Mouse (Mus musculus): ENCODE measurements around the gene N4bp3.

Gene N4bp3

GRCm38 (mm10) chr11:51595459-51596083, 55.1 kb downstream of the N4bp3 start:
- DNase-seq (ENCODE audit: low read depth) = no peak

DNA sequence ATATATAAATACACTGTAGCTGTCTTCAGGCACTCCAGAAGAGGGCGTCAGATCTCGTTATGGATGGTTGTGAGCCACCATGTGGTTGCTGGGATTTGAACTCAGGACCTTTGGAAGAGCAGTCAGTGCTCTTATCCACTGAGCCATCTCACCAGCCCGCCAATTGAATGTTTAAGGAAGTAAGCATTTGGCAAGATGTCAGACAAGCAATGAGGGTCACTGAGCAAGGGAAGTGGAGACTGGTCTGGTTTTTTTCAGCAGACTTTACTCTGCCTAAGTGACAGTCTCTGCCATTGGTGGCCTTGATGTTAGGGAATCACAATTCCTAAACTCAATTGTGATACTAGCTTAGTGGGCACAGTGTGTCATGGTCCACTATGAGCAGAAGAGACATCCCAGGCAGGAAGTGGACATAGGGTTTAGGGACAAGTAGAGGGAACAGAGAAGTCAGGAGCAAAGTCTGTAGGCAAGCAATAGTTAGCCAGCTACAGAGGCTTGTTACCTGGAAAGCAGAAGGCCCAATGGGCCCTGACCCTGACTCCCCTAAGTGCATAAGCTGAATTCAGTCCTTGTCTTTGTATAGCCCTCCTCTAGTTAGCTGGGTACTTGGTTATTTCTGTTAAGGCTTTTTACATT, 55.8 kb downstream of the N4bp3 start:
- no peak for DNase-seq (ENCODE audit: low read depth)

GRCm38 (mm10) chr11:51593849-51594248, 56.8 kb downstream of the N4bp3 start:
- DNase-seq (ENCODE audit: low read depth) = no peak

GRCm38 (mm10) chr11:51593368-51593767, 57.3 kb downstream of the N4bp3 start:
- DNase-seq (ENCODE audit: low read depth) = no peak

All from NIH3T3 (cell line).